Mouse (Mus musculus): ENCODE measurements around the gene Bicc1.

Bicc1 gene

GRCm38 (mm10) chr10:71122480-71122879 lies 37.0 kb downstream of the Bicc1 start:
- peak; percentile 79; the same call in 1 of the 2 replicates for ATAC-seq (ENCODE audit: low TSS enrichment)

GRCm38 (mm10) chr10:71120769-71121165 lies 38.7 kb downstream of the Bicc1 start:
- ATAC-seq (ENCODE audit: low TSS enrichment) = no peak

- no peak for ATAC-seq (ENCODE audit: low TSS enrichment)
Measured at GRCm38 (mm10) chr10:71120121-71120768, 39.3 kb downstream of the Bicc1 start.

- ATAC-seq (ENCODE audit: low TSS enrichment) = no peak
Measured at GRCm38 (mm10) chr10:71119120-71119847, 40.2 kb downstream of the Bicc1 start.

- ATAC-seq (ENCODE audit: low TSS enrichment) = no peak
Measured at GRCm38 (mm10) chr10:71117766-71118165, 41.7 kb downstream of the Bicc1 start.

GRCm38 (mm10) chr10:71114260-71114920 lies 45.1 kb downstream of the Bicc1 start:
- peak; percentile 97 for ATAC-seq (ENCODE audit: low TSS enrichment)

- ATAC-seq (ENCODE audit: low TSS enrichment) = no peak
Measured at GRCm38 (mm10) chr10:71106491-71107205, 52.9 kb downstream of the Bicc1 start.

GRCm38 (mm10) chr10:71104791-71105190 lies 54.7 kb downstream of the Bicc1 start:
- no peak for ATAC-seq (ENCODE audit: low TSS enrichment)

GRCm38 (mm10) chr10:71100815-71101499 lies 58.5 kb downstream of the Bicc1 start:
- ATAC-seq (ENCODE audit: low TSS enrichment) = no peak

GRCm38 (mm10) chr10:71094707-71095254 lies 64.7 kb downstream of the Bicc1 start:
- ATAC-seq (ENCODE audit: low TSS enrichment) = no peak

GRCm38 (mm10) chr10:71093312-71093711 lies 66.2 kb downstream of the Bicc1 start:
- no peak for ATAC-seq (ENCODE audit: low TSS enrichment)

GRCm38 (mm10) chr10:71087359-71087716 lies 72.2 kb downstream of the Bicc1 start:
- no peak for ATAC-seq (ENCODE audit: low TSS enrichment)

- ATAC-seq (ENCODE audit: low TSS enrichment) = no peak
Measured at GRCm38 (mm10) chr10:71086571-71087358, 72.7 kb downstream of the Bicc1 start.

- ATAC-seq (ENCODE audit: low TSS enrichment) = no peak
Measured at GRCm38 (mm10) chr10:71082986-71083385, 76.5 kb downstream of the Bicc1 start.

GRCm38 (mm10) chr10:71078856-71079255 lies 80.6 kb downstream of the Bicc1 start:
- no peak for ATAC-seq (ENCODE audit: low TSS enrichment)

GRCm38 (mm10) chr10:71065009-71065408 lies 94.5 kb downstream of the Bicc1 start:
- ATAC-seq (ENCODE audit: low TSS enrichment) = no peak

GRCm38 (mm10) chr10:71064576-71064975 lies 94.9 kb downstream of the Bicc1 start:
- no peak for ATAC-seq (ENCODE audit: low TSS enrichment)

- ATAC-seq (ENCODE audit: low TSS enrichment) = no peak
Measured at GRCm38 (mm10) chr10:71062151-71062550, 97.3 kb downstream of the Bicc1 start.

GRCm38 (mm10) chr10:71060269-71060668 lies 99.2 kb downstream of the Bicc1 start:
- ATAC-seq (ENCODE audit: low TSS enrichment) = no peak

- no peak for ATAC-seq (ENCODE audit: low TSS enrichment)
Measured at GRCm38 (mm10) chr10:71058616-71059247, 100.8 kb downstream of the Bicc1 start.
